Mouse (Mus musculus) kidney, embryonic 15.5 days (tissue): Measurements from ENCODE around the gene Stard7. TPM values are rescaled to one million over a fixed set of nuclear protein-coding genes. Genes with fewer than 3 reads are reported as not detected.
A peak's percentile ranks its signal among the peaks of the same experiment; 100 is the strongest.

Experiments
- ATAC-seq: fragments of 200-750 bp; cut with Nextera tagmentation; replicated peaks from 2 replicates; pipeline ENCODE4 v1.8.0; 2017; ENCODE audit warnings: moderate TSS enrichment; ENCODE audit not compliant: low FRiP score
- H3K27ac ChIP-seq: fragments of 300-500 bp; sonication (generic); 2 replicates; pipeline ENCODE4 v1.5.1; 2015; ENCODE audit warnings: mild to moderate bottlenecking, inconsistent platforms
- H3K27me3 ChIP-seq: fragments of 300-500 bp; sonication (generic); 2 replicates; pipeline ENCODE4 v1.6.1; 2015; ENCODE audit warnings: inconsistent platforms
- H3K36me3 ChIP-seq: fragments of 300-500 bp; sonication (generic); 2 replicates; pipeline ENCODE4 v1.6.1; 2015; ENCODE audit warnings: inconsistent platforms
- H3K4me1 ChIP-seq: fragments of 300-500 bp; sonication (generic); 2 replicates; pipeline ENCODE4 v1.6.1; 2015; ENCODE audit warnings: inconsistent platforms
- H3K4me2 ChIP-seq: fragments of 300-500 bp; sonication (generic); 2 replicates; pipeline ENCODE4 v1.6.1; 2015; ENCODE audit warnings: moderate library complexity, mild to moderate bottlenecking, inconsistent platforms
- H3K4me3 ChIP-seq: fragments of 300-500 bp; sonication (generic); replicated peaks from 2 replicates; pipeline ENCODE4 v1.5.1; 2015; ENCODE audit warnings: mild to moderate bottlenecking, inconsistent platforms
- H3K9ac ChIP-seq: fragments of 300-500 bp; sonication (generic); 2 replicates; pipeline ENCODE4 v1.6.1; 2015; ENCODE audit warnings: mild to moderate bottlenecking, inconsistent platforms
- H3K9me3 ChIP-seq: fragments of 300-500 bp; sonication (generic); replicated peaks from 2 replicates; pipeline ENCODE4 v1.6.1; 2016; ENCODE audit warnings: inconsistent platforms
- WGBS: fragments of 180-500 bp; shearing (Covaris S2); methylation state at CpG from one replicate; pipeline ENCODE4 v1.1.7; 2015; ENCODE audit warnings: mixed read lengths; 5-methylcytosine and 5-hydroxymethylcytosine counted together
- polyA plus RNA-seq: library from polyadenylated mRNA; unstranded; fragments of >200 nt; fragmentation: Nextera tagmentation; extraction: Ambion mirVana; gene quantifications from 2 replicates; pipeline ENCODE4 v1.2.1, GENCODE M21; 2015

The Stard7 gene
- polyA plus RNA-seq, 1 experiment from 2014 or later, result 76.7 TPM

DNA sequence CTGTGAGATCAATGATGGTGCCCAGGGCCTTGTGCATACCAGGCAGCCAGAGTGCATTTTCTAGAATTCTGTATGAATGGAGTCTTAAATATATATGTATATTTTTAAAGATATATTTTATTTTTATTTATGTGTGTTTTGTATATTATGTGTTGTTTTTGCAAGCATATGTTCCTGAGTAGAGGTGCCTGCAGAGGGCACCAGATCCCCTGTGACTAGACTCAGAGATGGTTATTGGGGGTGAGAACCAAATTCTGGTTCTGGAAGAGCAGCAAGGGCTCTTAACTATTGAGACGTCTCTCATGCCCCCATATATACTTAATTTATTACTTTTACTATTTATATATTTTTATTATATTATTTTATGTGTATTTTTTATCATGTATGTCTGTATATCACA, 41.2 kb downstream of the Stard7 start:
- Histone ChIP-seq H3K4me3 (no peak overlapping the region), H3K27me3 (no peaks in the 10 kb centered on the region), H3K9ac (no peak overlapping the region), H3K36me3 (no peaks in the 10 kb centered on the region), H3K4me1 (peaks cover 4% of the 10 kb centered on the region; the same call in 1 of the 2 replicates), H3K4me2 (no peak overlapping the region), H3K9me3 (peaks cover 4% of the 10 kb centered on the region; the same call in 1 of the 2 replicates), H3K27ac (no peak overlapping the region)
- WGBS, result 60% methylated on average over 1 of the region's 1 CpGs
- no peak for ATAC-seq

DNA sequence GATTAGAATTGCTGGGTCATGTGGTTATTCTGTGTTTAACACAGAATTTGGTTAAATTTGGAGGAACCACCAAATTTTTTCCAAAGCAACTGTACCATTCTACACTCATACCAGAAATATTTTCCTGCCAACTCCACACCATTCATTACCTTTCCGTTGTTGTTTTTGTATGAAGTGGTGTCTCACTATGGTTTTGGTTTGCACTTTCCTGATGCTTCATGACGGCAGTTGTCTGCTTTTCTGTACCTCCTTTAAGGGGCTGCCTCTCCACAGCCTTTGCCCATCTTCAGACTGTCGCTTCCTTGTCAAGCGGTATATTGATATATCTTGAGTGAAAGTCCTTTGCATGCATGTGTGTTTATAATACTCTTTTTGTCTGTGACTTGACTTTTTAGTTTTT, 42.8 kb downstream of the Stard7 start:
- Histone ChIP-seq H3K4me1 (peaks cover 4% of the 10 kb centered on the region; the same call in 1 of the 2 replicates), H3K36me3 (no peaks in the 10 kb centered on the region), H3K4me3 (no peak overlapping the region), H3K27ac (no peak overlapping the region), H3K9me3 (peaks cover 4% of the 10 kb centered on the region; the same call in 1 of the 2 replicates), H3K4me2 (no peak overlapping the region), H3K9ac (no peak overlapping the region), H3K27me3 (no peaks in the 10 kb centered on the region)
- WGBS, result 91% methylated on average over 4 of the region's 4 CpGs
- no peak for ATAC-seq

DNA sequence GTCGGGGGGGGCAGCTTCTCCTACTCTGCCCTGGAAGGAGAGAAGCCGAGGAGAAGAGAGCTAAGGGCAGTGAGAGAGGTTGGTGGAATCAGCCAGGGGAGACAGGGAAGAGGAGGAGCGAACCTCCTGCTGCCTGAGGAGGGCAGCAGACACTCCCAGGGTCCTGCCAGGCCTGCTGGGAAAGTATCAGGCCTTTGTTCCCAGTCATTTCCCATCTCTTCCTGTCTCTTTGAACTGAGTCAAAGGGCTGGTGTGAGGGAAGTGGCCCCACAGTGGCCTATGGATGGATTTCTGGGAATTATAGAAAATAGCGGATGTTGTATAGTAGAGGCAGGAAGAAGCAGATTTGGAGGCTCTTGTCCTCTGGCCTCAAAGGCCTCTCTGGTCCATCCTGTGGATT, 43.9 kb downstream of the Stard7 start:
- H3K36me3 ChIP-seq, result no peaks in the 10 kb centered on the region
- 59% methylated on average over 4 of the region's 4 CpGs for whole genome bisulfite sequencing
- ATAC-seq, result no peak

DNA sequence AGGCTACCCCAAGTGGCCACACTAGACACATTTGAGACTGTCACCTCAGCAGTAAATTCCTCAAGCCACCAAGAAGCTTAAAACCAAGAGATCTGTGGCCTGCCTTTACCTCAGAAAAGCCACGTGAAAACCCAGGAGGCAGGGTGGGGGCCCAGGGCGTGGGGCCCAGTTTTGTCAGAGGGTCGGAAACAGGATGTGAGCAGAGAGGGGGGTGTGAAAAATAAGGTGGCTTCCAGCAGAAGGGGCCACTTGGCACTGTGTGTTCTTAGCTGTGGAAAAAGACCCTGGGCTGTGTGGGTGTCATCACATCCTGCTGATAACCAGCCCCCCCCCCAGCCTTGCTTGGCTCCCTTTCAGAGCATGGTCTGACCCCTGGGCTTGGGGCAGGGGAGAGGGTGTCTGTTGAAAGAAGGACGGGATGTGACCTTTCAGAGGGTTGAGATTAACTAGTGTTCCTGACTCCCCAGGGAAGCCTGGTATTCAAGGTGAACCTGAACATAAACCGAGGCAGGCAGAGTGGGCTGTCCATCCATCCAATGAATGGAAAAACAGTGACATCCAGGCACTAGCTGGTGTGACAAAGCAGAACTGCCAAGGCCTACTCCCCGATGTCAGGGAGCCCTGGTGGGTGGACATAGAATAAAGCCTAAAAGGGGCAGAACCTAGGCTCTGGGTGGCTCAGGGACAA, 44.6 kb downstream of the Stard7 start:
- peak overlapping the region; percentile 70 for H3K27ac ChIP-seq
- H3K27me3 ChIP-seq, result no peaks in the 10 kb centered on the region
- no peak; the same call in 1 of the 2 replicates for ATAC-seq
- peaks cover 4% of the 10 kb centered on the region; the same call in 1 of the 2 replicates for H3K9me3 ChIP-seq
- no peak overlapping the region for H3K4me3 ChIP-seq
- no peak overlapping the region for H3K4me2 ChIP-seq
- no peaks in the 10 kb centered on the region for H3K36me3 ChIP-seq
- WGBS, result 55% methylated on average over 6 of the region's 6 CpGs
- H3K4me1 ChIP-seq, result peaks cover 4% of the 10 kb centered on the region; the same call in 1 of the 2 replicates
- H3K9ac ChIP-seq, result no peak overlapping the region

More for the DNA sequence above, 43.9 kb downstream of the Stard7 start:
- Histone ChIP-seq H3K4me1 (peaks cover 4% of the 10 kb centered on the region; the same call in 1 of the 2 replicates), H3K4me2 (no peak overlapping the region), H3K4me3 (no peak overlapping the region), H3K9ac (no peak overlapping the region), H3K27ac (peak overlapping the region; percentile 70), H3K9me3 (peaks cover 4% of the 10 kb centered on the region; the same call in 1 of the 2 replicates), H3K27me3 (no peaks in the 10 kb centered on the region)

DNA sequence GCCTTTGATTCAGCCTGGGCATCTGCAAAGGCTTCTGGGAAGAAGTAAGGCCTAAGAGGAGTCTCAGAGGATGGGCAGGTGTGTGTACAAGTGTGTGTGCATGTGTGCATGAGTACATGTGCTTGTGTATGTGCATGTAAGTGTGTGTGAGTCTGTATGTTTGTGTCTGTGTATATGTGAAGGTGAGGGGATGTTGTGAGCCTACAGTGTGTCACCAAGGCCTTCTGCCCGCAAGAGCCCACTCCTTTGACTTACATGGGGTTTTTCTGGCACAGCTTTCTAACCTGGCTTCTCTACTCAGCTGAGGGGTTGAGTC, 45.1 kb downstream of the Stard7 start:
- H3K9me3 ChIP-seq, result peaks cover 4% of the 10 kb centered on the region; the same call in 1 of the 2 replicates
- 97% methylated on average over 1 of the region's 1 CpGs for WGBS
- H3K4me1 ChIP-seq, result peaks cover 4% of the 10 kb centered on the region; the same call in 1 of the 2 replicates
- no peak overlapping the region for H3K4me2 ChIP-seq
- no peak overlapping the region for H3K4me3 ChIP-seq
- no peak overlapping the region for H3K9ac ChIP-seq
- ATAC-seq, result no peak
- no peak overlapping the region for H3K27ac ChIP-seq
- H3K27me3 ChIP-seq, result no peaks in the 10 kb centered on the region
- H3K36me3 ChIP-seq, result no peaks in the 10 kb centered on the region

DNA sequence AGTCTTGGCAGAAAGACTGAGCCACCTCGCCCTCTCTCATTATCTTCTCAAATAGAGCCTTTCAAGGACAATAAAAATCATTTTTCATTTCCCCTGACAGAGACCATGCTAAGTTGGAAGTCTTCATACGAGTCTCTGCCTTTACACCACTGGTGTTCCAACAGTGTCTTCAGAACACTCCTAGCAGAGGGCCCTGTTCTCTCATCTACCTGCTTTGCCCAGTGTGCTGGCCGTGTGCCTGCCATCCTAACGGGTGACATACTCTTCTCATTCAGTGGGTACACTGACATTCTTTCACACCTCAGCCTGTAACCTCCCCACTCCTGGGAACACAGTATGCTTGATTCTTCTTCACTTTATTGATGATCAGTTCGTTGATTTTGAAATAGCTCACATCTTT, 46.4 kb downstream of the Stard7 start:
- H3K27ac ChIP-seq, result no peak overlapping the region
- 80% methylated on average over 5 of the region's 5 CpGs for WGBS
- H3K4me2 ChIP-seq, result no peak overlapping the region
- H3K36me3 ChIP-seq, result no peaks in the 10 kb centered on the region
- no peak overlapping the region for H3K4me3 ChIP-seq
- peaks cover 4% of the 10 kb centered on the region; the same call in 1 of the 2 replicates for H3K4me1 ChIP-seq
- peaks cover 4% of the 10 kb centered on the region; the same call in 1 of the 2 replicates for H3K9me3 ChIP-seq
- no peaks in the 10 kb centered on the region for H3K27me3 ChIP-seq
- no peak overlapping the region for H3K9ac ChIP-seq
- ATAC-seq, result no peak

DNA sequence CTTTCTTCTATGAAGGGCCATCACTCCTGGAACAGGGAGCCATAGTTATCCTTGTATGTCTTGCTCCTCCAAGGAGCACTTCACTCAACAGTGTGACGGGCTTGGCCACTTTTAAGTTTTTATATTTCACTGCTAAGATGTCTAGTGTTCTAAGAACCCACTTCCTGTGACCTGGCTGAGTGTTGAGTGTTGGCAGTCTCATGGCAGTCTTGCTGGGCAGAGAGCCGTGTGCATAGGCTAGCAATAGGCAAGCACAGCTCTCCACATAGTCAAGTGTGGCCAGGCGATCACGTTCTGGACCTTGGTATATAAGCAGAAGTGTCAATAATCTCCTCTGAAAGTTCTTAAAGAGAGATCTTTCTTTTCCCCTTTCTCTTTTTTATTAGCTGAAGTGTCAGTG, 48.1 kb downstream of the Stard7 start:
- H3K4me3 ChIP-seq, result no peak overlapping the region
- H3K9ac ChIP-seq, result no peak overlapping the region
- H3K27me3 ChIP-seq, result no peaks in the 10 kb centered on the region
- no peak overlapping the region for H3K27ac ChIP-seq
- no peaks in the 10 kb centered on the region for H3K36me3 ChIP-seq
- ATAC-seq, result no peak
- no peaks in the 10 kb centered on the region for H3K9me3 ChIP-seq
- no peak overlapping the region for H3K4me2 ChIP-seq
- peaks cover 5% of the 10 kb centered on the region for H3K4me1 ChIP-seq
- WGBS, result 83% methylated on average over 4 of the region's 4 CpGs

DNA sequence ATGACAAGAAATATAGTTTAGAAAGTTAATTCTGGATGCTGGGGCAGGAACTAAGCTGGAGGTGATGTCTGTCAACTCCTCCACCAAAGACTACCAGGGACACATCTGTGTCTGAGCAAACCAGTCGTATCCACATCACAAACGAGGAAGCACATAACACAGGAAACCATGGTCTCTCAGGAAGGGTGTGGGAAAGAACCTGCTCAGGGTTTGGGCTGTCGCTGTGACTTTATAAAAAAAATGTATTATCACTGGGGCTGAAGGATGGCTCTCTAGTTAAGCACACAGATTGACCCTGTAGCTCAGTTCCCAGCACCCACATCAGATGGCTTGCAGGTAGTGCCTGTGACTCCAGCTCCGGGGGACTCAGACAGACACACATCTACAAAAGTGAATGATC, 49.1 kb downstream of the Stard7 start:
- Histone ChIP-seq H3K9me3 (no peaks in the 10 kb centered on the region), H3K4me2 (no peak overlapping the region), H3K4me1 (peaks cover 14% of the 10 kb centered on the region), H3K4me3 (no peak overlapping the region), H3K9ac (no peak overlapping the region), H3K27ac (no peak overlapping the region), H3K27me3 (no peaks in the 10 kb centered on the region), H3K36me3 (no peaks in the 10 kb centered on the region)
- no peak for ATAC-seq
- 77% methylated on average over 4 of the region's 4 CpGs for WGBS

DNA sequence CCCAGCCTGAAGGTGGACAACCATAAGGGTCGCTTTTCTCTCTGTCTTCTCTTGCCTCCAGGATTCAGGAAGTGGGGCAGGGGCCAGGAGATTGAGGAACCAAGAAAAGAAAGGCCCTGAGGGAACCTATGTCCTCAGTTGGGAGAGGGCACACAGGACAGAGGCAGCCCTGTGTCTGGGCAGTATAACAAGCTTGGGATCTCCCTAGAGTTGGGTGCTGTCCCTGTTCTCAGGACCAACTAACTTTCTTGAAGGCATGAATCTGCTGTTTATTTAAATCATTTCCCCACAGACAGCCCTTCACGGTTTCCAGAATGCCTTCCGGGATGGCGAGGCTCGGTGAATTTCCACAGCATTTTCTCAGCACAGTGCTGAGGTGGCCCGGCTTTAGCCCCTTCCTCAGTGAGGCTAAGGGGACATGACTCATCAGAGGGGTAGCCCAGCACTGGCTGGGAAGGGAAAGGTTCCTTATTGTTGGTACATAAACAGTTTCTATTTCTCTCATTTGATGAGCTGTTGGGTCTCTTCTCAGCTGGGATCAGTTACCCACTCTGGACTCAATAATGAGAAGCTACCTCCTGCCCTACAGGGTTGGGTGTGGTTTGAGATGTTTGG, 52.8 kb downstream of the Stard7 start:
- Histone ChIP-seq H3K9me3 (no peaks in the 10 kb centered on the region), H3K4me3 (no peak overlapping the region), H3K27ac (no peak overlapping the region), H3K4me1 (peaks cover 17% of the 10 kb centered on the region), H3K36me3 (no peaks in the 10 kb centered on the region), H3K4me2 (no peak overlapping the region), H3K9ac (no peak overlapping the region), H3K27me3 (no peaks in the 10 kb centered on the region)
- ATAC-seq, result no peak
- 78% methylated on average over 6 of the region's 6 CpGs for WGBS

DNA sequence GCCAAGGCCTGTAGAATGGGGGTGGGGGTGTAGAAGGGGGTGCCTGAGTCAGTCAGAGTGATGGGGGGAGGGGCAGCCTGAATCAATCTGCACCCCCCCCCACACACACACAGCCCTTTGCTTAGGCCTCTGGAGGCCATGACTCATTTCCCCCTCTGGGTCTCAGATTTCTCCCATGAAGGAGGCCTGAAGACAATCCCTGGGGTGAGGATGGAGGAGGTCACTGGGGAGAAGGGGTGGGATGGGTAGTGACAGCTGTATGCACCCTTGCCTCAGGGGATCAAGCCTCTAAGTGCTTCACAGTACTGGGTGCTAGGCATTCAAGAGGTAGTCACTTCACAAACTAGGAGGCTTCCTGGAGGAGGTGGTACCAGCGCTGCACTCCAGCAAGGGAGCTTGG, 53.6 kb downstream of the Stard7 start:
- WGBS, result 80% methylated on average over 1 of the region's 1 CpGs
- H3K36me3 ChIP-seq, result no peaks in the 10 kb centered on the region

DNA sequence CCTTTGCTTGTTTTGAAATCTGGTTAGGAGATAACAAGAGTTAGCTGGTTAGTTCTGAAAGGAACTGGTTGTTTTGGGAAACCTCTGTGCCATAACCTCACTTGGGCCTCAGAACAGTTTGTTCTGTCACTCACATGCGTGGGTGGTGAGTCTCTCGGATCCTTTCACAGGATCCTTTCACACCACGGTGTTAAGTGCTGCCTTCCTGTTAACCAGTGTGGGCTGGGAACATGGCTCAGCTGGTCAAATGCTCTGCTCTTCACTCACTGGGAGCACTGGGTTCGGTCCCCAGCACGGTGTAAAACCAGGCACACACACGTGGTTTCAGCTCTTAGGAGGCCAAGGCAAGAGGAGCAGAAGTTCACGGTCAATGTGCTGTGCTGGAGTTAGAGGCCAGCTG, 54.4 kb downstream of the Stard7 start:
- Histone ChIP-seq H3K36me3 (no peaks in the 10 kb centered on the region), H3K4me1 (peaks cover 32% of the 10 kb centered on the region), H3K9me3 (no peaks in the 10 kb centered on the region), H3K4me3 (no peak overlapping the region), H3K27ac (no peak overlapping the region), H3K9ac (no peak overlapping the region), H3K27me3 (no peaks in the 10 kb centered on the region), H3K4me2 (no peak overlapping the region)
- WGBS, result 38% methylated on average over 7 of the region's 7 CpGs
- no peak for ATAC-seq

More for the DNA sequence above, 53.6 kb downstream of the Stard7 start:
- Histone ChIP-seq H3K9me3 (no peaks in the 10 kb centered on the region), H3K27ac (no peak overlapping the region), H3K9ac (no peak overlapping the region), H3K4me1 (peaks cover 25% of the 10 kb centered on the region), H3K27me3 (no peaks in the 10 kb centered on the region), H3K4me3 (no peak overlapping the region), H3K4me2 (no peak overlapping the region)
- ATAC-seq, result no peak

DNA sequence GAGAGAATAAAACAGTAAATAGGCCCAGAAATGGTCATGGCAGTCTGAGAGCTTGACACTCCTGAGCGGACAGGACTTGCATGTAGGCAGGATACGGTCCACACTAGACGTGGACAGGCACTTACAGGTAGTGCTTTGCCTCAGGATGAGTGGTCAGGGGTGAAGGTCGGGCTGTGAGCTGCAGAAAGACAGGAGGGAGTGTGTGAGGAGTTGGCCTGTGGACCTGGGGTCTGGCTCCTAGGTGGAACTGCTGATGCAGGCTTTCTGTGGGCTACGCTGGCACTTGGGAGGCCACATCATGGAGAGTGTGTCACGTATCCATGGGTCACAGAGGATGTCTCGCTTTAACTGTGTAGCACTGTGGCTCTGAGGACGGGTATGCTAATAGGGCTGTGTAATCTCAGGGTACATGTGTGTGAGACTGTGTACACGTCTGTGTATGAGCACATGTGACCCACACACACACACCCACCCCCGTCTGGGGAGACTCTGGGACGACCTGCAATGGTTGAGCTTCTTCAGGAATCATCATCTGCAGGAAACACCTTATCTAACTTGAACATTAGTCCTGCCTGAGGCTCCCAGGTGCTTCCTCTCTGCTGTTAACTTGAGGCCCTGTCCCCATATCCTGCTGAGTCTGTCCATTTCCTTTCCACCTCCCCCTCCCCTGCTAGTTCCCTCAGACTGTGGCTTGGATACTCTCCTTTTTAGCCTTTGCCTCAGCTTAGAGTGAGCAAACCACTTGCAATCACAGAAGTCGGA, 58.3 kb downstream of the Stard7 start:
- H3K9ac ChIP-seq, result no peak overlapping the region
- WGBS, result 61% methylated on average over 12 of the region's 12 CpGs

More for the DNA sequence above, 58.3 kb downstream of the Stard7 start:
- Histone ChIP-seq H3K4me3 (no peak overlapping the region), H3K27ac (peak overlapping the region; percentile 52), H3K4me2 (no peak overlapping the region), H3K27me3 (no peaks in the 10 kb centered on the region), H3K4me1 (peaks cover 33% of the 10 kb centered on the region), H3K36me3 (no peaks in the 10 kb centered on the region), H3K9me3 (no peaks in the 10 kb centered on the region)
- no peak for ATAC-seq
